Mouse (Mus musculus) thymus, postnatal 14 days (tissue): ENCODE data around the gene Nog.

ENCODE experiments used
- DNase-seq: peaks from one replicate; pipeline ENCODE4 v3.0.0; 2021

The Nog gene

DNA sequence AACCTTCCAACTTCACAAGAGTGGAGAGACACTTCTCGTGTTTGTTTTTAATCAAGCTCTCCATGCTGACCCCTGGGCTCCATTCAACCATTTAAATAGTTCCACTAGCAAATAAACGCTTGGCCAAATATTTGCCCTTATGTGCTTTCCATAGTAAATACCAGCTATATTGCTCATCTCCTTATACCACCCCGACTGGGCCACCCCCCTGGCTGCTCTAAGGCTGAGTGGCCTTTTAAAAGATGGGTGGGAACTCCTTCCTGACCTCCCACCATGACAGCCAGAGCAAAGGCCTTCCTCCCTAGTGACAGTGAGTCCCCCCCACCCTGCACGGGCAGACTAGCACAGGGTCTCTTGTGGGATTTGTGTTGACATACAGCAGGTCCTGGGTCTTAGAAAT lies 37.1 kb downstream of the Nog start:
- no peak for DNase-seq

DNA sequence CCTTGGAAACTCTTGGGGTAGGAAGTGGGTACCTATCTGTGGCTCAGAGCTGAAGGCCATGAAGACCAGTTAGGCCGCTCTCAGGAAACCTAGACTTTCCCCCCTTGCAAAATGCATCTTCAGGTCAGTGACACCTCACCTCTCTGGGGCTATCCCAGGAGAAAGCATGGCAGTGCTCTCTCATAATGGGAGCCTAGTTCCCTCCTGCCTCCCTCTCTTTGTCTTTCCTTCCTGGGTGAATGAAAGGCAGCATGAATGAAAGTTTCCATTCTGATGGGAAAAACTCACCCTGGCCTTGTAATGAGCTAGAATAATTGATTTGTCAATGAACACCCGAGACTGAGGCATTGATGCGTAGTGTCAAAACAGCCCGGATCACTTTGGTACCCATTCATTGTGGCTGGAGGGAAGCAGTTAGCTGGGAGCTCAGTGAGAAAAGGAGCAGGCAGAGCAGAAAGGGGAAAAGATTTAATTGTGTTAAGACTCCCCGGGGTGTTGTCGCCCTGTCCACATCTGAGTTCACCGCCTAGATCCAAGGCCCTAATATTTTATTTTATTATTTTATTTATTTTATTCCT lies 42.7 kb downstream of the Nog start:
- DNase-seq: no peak

DNA sequence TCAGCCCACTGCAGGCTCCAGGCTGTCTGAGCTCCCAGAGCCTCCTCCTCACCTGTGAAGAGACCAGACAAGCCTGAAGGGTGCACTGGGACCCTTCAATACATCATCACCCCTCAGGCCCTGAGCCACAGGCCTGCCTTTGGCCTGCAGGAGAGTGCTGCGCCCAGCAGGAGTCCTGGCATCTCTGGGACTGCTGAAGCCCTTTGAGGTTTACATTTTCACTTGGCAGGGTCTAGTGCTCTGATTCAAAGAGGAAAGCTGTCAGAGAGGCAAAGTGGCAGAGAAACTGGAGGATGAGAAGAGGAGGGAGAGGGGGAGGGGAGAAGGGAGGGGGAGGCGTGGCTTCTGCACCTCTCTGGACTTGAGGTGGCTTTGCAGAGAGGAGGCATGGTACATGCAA lies 44.2 kb downstream of the Nog start:
- no peak for DNase-seq

DNA sequence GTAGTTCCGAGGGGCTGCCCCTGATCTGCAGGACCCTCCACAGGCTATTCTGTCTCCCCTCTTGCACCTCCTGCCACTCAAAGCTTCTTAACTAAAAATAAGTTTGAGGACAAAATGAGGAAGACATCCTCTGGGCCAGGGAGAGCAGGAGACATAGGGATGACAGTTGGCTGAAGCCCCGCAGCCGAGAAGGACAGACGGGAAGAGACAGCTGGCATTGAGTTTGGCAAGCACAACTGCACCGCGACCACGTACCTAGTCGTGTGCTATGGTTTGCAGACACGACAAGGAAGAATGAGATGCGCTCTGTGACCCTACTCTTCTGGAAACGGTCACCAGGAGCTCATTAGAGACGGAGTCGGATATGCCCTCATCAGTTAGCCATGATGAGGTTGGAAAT lies 48.2 kb downstream of the Nog start:
- no peak for DNase-seq
